Mouse (Mus musculus): Measurements from ENCODE around the gene Mybbp1a. TPM values are rescaled to one million over a fixed set of nuclear protein-coding genes. Genes with fewer than 3 reads are reported as not detected.
"Not testable (repeated sequence)": the region's sequence is repeated elsewhere in the genome, so short reads cannot be mapped to it uniquely, and the experiment has no call there.

Gene Mybbp1a
- polyA plus RNA-seq, 1 experiment from 2014 or later: 144 TPM

DNA sequence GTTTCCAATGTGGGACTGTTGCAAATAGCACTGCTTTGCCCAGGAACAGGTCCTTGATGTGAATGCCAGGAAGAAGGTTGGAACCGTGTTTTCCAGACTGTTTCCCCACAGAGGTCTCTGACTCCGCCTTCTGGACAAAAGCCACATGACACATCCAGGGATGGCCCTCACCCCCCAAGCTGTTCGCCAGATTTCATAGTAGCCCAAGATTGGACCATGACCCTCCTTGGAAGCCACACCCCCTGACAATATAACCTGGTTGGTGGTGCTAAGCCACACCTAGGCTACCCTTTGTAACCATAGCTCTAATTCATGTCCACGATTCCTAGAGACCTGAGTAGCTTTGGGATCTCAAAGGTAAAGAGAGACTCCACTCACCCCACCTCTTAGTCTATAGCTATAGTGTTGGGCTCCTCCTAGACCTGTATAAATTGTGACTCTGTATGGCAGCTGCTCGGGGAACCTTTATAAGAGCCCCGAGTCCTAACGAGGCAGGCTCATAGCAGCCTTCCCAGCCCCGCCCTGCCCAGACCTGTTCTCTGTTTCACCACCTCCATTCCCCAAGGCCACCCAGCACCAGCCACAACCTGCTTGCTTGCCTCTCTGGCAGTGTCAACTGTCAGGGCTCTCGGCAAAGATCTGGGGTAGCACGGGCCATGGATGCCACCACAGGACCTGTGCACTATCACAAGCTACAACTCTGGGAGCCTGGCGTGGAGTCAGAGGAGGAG is 6.0 kb upstream of the Mybbp1a start, which contains the start of gene Ggt6:
TSS of gene Ggt6 (plus strand) at position 564 of the 731 bp plus-strand sequence.
- peaks cover 12% of the 10 kb centered on the region; the same call in 1 of the 2 replicates for H3K4me1 ChIP-seq
- no peaks in the 10 kb centered on the region for H3K36me3 ChIP-seq
- H3K27me3 ChIP-seq (replicated peaks): no peaks in the 10 kb centered on the region
- peak within 1 kb of the TSS; percentile 32 for H3K4me2 ChIP-seq
- H3K27ac ChIP-seq: peak within 1 kb of the TSS; percentile 65
- no peak within 1 kb of the TSS for H3K9ac ChIP-seq
- H3K4me3 ChIP-seq (replicated peaks): 0 out of 2 replicates have a peak within 1 kb of the TSS, but pooled peaks have one; percentile 5
- H3K9me3 ChIP-seq: no peaks in the 10 kb centered on the region
- ATAC-seq (ENCODE audit: insufficient read depth, low FRiP score, low read depth): peak; percentile 80
- WGBS: 60% methylated on average over 11 of the region's 11 CpGs

DNA sequence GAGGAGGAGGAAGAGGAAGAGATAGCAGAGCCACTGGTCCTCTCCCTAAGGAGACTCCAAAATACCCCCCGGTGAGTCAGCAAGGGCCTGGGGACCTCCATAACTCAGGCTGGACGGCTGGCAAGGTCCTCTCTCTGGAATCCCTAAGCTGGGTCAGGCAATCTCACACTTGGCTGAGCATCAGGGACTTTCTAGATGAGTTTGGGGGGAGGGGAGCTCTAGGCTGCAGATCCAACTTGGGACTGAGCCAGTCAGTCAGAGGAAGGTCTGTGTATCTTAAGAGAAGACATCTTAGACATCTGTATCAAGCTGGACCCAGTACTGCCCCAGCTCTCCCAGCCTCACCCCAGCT is 5.5 kb upstream of the Mybbp1a start:
- Histone ChIP-seq H3K9me3 (no peaks in the 10 kb centered on the region), H3K27me3 (replicated peaks) (no peaks in the 10 kb centered on the region), H3K27ac (peak overlapping the region; percentile 65), H3K4me3 (replicated peaks) (0 out of 2 replicates have a peak overlapping the region, but pooled peaks have one; percentile 5), H3K4me2 (peak overlapping the region; percentile 32), H3K36me3 (no peaks in the 10 kb centered on the region), H3K4me1 (peaks cover 12% of the 10 kb centered on the region; the same call in 1 of the 2 replicates), H3K9ac (no peak overlapping the region)
- 51% methylated on average over 2 of the region's 2 CpGs for WGBS
- 0 out of 2 replicates have a peak, but pooled peaks have one; percentile 7 for ATAC-seq (ENCODE audit: insufficient read depth, low FRiP score, low read depth)

DNA sequence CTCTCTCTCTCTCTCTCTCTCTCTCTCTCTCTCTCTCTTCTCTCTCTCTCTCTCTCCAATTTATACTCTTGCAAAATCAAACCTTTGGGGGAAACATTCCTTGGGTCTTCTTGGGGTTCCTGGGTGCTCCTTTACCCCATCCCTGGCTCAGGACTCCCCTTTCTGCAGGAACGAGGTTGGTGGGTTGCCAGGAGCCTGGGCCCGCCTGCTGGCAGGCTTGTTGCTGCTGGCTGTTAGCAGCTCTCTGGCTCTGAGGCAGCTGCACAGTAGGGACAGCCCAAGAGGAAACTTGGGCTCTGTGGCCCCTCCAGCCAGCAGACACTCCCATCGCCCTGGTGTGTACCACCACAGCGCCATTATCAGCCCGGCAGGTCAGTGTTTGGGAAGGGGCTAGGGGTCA is 4.9 kb upstream of the Mybbp1a start:
- no peak overlapping the region for H3K4me3 ChIP-seq (replicated peaks)
- no peak overlapping the region for H3K27ac ChIP-seq
- peaks cover 12% of the 10 kb centered on the region; the same call in 1 of the 2 replicates for H3K4me1 ChIP-seq
- H3K36me3 ChIP-seq: no peaks in the 10 kb centered on the region
- no peak for ATAC-seq (ENCODE audit: insufficient read depth, low FRiP score, low read depth)
- no peaks in the 10 kb centered on the region for H3K27me3 ChIP-seq (replicated peaks)
- H3K9ac ChIP-seq: no peak overlapping the region
- no peaks in the 10 kb centered on the region for H3K9me3 ChIP-seq
- WGBS: 80% methylated on average over 5 of the region's 5 CpGs
- H3K4me2 ChIP-seq: no peak overlapping the region

DNA sequence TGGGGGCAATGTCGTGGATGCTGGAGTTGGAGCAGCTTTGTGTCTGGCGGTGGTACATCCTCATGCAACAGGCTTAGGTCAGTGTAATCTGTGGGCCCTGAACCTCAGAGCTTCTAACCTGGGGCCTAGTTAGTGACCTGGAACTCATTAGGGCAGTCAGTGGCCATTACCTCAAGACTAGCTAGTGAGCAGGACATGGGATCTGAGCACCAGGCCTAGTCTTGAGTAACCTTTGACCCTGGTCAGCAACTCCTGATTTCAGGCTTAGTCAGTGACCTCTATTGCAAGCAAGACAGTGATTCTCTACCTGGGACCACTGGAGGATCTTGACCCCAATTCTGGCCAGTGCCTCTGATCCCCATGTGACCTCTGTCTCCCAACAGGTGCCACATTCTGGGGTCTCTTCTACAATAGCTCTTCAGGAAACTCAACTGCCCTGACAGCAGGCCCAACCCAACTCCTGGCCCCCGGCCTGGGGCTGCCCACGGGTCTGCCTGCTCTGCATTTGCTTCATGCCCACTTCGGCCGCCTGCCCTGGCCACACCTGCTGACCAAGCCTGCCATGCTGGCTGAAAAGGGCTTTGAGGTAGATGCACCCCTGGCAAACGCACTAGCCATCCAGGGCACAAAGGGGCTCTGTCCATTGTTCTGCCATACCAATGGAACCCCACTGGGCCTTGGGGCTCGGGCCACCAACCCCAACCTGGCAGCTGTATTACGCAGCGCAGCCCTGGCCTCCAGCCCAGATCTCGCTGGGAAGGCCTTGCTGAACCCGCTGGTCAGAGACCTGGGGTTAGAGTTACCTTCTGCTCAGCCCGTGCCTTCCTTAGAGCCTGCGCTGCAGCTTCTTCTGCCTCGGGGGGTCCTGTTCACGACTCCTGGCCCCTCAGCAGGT is 4.2 kb upstream of the Mybbp1a start:
- Histone ChIP-seq H3K27ac (no peak overlapping the region), H3K4me1 (peaks cover 15% of the 10 kb centered on the region), H3K4me2 (no peak overlapping the region), H3K27me3 (replicated peaks) (no peaks in the 10 kb centered on the region), H3K9ac (no peak overlapping the region), H3K9me3 (no peaks in the 10 kb centered on the region), H3K4me3 (replicated peaks) (no peak overlapping the region), H3K36me3 (no peaks in the 10 kb centered on the region)
- 83% methylated on average over 16 of the region's 16 CpGs for WGBS
- ATAC-seq (ENCODE audit: insufficient read depth, low FRiP score, low read depth): no peak

DNA sequence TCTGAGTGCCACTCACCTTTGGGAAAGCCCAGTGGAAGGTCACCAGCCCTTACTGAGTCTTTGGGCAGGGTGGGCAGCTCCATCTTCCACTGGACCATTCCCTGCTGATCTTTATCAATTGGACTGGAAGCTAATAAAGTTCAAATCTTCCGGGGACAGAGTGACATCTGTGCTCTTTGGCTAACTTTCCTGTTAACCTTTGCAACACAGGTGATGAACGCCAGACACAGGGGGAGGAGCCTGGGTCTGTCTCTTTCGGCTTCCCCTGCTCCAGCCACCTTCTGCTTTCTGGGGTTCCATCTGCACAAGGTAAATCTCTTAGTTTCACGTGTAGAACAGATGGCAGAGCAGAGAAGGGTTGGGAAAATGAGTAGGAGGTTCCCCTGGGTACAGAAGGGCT is 2.7 kb upstream of the Mybbp1a start:
- Histone ChIP-seq H3K4me2 (no peak overlapping the region), H3K27ac (no peak overlapping the region), H3K9me3 (no peaks in the 10 kb centered on the region), H3K4me3 (replicated peaks) (no peak overlapping the region), H3K9ac (no peak overlapping the region), H3K27me3 (replicated peaks) (no peaks in the 10 kb centered on the region), H3K4me1 (peaks cover 21% of the 10 kb centered on the region), H3K36me3 (peaks cover 8% of the 10 kb centered on the region)
- no peak for ATAC-seq (ENCODE audit: insufficient read depth, low FRiP score, low read depth)
- 58% methylated on average over 4 of the region's 4 CpGs for WGBS

DNA sequence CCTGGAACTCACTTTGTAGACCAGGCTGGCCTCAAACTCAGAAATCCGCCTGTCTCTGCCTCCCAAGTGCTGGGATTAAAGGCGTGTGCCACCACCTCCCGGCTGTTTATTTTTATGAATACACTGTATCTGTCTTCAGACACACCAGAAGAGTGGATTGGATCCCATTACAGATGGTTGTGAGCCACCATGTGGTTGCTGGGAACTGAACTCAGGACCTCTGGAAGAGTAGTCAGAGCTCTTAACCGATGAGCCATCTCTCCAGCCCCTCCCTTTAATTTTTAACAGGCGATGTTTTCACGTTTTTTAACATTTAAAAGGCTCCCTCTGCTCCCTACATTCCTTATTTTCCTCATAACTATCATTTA is 574 bp upstream of the Mybbp1a start:
- Histone ChIP-seq H3K4me3 (replicated peaks) (peak overlapping the region; percentile 69), H3K4me1 (peaks cover 13% of the 10 kb centered on the region), H3K36me3 (peaks cover 29% of the 10 kb centered on the region), H3K27ac (peak overlapping the region; percentile 92), H3K4me2 (peak overlapping the region; percentile 76), H3K9ac (peak overlapping the region; percentile 58)
- H3K9me3 ChIP-seq; ATAC-seq (ENCODE audit: insufficient read depth, low FRiP score, low read depth); H3K27me3 ChIP-seq (replicated peaks): not testable (repeated sequence)
- 37% methylated on average over 6 of the region's 6 CpGs for WGBS

DNA sequence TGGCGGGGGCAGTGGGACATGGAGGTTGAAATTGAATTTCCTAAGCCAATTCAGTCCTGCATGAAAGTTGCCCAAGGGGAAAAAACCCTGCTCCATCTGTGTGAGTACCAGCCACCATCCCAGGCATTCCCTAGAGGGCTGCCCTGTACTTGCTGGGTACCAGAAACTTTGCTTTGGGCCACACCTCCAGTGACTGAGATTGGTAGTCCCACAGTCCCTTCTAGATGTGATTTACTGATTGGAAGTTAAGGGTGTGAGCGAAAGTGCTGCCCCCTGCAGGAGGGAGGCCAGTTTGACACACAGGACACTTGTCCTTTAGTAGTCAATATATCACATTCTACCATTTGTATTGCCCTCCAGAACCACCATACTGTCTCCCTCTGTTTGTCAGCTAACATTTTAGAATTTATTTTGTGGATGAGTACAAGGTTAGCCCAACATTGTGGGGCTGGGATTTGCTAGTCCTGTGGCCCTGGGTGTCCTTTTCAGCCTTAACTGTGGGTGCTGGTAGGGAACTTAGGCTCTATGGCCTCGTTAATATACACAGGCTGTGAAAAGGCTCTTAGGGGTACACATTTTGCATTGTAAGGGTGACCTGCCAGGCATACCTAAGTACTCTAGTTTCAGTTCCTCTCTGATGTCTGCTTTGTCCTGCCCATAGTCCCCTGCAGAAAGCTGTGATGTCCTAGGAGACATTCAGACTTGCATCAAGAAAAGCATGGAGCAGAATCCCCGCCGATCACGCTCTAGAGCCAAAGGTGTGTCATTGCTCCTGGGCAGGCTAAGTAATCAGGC is 5.4 kb downstream of the Mybbp1a start:
- Histone ChIP-seq H3K4me2 (no peak overlapping the region), H3K4me1 (peaks cover 9% of the 10 kb centered on the region; the same call in 1 of the 2 replicates), H3K9me3 (no peaks in the 10 kb centered on the region), H3K9ac (no peak overlapping the region), H3K36me3 (peaks cover 84% of the 10 kb centered on the region), H3K27ac (no peak overlapping the region), H3K4me3 (replicated peaks) (no peak overlapping the region), H3K27me3 (replicated peaks) (no peaks in the 10 kb centered on the region)
- ATAC-seq (ENCODE audit: insufficient read depth, low FRiP score, low read depth): no peak
- WGBS: 87% methylated on average over 6 of the region's 6 CpGs

DNA sequence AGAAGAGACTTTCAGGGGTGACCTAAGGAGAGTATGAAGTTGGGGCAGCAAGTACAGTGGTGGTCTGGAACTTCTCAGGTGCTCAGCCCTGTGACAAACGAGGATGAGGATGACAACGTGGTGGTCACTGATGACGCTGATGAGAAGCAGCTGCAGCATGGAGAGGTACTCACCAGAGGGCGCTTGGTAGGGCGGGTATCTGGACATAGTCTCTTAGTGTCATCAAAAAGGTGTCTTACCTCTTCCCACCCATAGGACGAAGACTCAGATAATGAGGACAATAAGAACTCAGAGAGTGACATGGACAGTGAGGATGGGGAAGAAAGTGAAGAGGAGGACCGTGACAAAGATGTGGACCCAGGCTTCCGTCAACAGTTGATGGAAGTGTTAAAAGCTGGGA is 6.3 kb downstream of the Mybbp1a start:
- WGBS: 82% methylated on average over 8 of the region's 8 CpGs
- Histone ChIP-seq H3K9me3 (no peaks in the 10 kb centered on the region), H3K9ac (no peak overlapping the region), H3K4me3 (replicated peaks) (no peak overlapping the region), H3K27me3 (replicated peaks) (no peaks in the 10 kb centered on the region), H3K4me1 (peaks cover 2% of the 10 kb centered on the region; the same call in 1 of the 2 replicates), H3K4me2 (no peak overlapping the region), H3K36me3 (peaks cover 90% of the 10 kb centered on the region), H3K27ac (no peak overlapping the region)
- ATAC-seq (ENCODE audit: insufficient read depth, low FRiP score, low read depth): no peak

DNA sequence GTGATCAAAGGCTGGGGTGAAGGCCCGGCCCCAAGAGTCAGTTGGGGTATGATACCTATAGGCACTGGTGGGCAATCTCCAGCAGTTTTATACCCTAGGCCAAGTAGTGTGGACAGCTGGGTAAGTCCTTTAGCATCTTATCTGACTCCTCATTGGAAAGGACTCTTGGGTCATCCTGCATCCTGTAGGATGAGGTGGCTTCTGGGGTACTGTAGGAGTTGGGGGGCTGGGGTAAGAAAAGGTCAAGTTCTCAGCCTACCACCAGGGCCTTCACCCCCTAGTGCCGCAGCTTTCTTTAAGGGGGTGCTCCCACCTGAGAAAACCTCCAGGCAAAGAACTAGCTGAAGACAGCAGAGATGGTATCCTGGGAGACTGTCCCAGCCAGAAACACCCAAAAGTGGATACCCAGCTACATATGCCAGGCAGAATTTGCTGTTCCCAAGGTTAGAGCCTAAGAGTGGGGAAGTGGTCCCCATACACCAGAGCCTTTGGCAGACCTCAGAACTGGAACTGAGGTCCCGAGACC is 11.0 kb downstream of the Mybbp1a start:
- Histone ChIP-seq H3K36me3 (peaks cover 47% of the 10 kb centered on the region), H3K4me1 (peaks cover 9% of the 10 kb centered on the region; the same call in 1 of the 2 replicates), H3K9ac (no peak overlapping the region), H3K4me3 (replicated peaks) (no peak overlapping the region), H3K4me2 (no peak overlapping the region), H3K27me3 (replicated peaks) (no peaks in the 10 kb centered on the region), H3K9me3 (no peaks in the 10 kb centered on the region), H3K27ac (no peak overlapping the region)
- WGBS: 80% methylated on average over 3 of the region's 3 CpGs
- ATAC-seq (ENCODE audit: insufficient read depth, low FRiP score, low read depth): no peak

DNA sequence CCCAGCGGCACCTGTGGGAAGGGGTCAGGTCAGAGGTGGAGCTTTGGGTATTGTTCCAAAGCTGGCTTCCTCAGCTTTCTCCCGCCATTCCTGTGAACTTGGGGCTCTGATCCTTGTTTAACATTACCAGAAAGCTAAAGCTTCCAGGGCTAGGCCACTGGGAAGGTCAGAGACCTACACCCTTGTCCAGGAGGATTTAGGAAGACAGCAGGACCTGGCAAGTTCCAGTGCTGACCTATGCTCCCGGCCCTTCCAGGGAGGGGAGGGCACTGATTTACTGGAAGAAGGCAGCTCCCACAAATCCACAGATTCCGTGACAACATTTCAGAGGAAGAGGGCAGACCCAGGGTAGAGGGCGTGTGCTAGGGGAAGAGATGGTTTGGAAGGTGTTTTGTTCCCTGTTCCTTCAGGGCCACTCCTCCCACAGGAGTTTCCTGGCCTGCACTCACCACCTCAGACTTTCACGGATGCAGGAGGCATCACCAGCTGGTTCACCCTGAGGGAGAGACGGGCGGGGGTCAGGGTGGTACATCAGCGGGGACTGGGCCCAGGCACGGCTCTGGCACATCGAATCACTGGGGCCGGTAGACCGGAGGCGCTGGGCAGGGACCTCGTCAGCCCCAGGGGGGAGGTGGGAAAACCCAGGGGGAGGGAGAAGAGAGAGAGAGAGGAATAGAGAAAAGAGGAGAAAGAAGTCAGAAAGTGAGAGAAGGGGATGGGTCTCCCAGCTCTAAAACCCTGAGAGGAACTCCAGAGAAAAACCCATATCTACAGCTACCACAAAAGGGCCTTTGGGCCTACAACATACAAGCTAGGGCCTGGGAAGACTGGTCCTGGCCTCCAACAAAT is 12.2 kb downstream of the Mybbp1a start:
- no peak overlapping the region for H3K9ac ChIP-seq
- no peak overlapping the region for H3K27ac ChIP-seq
- ATAC-seq (ENCODE audit: insufficient read depth, low FRiP score, low read depth): no peak
- H3K4me3 ChIP-seq (replicated peaks): no peak overlapping the region
- no peak overlapping the region for H3K4me2 ChIP-seq
- no peaks in the 10 kb centered on the region for H3K27me3 ChIP-seq (replicated peaks)
- no peaks in the 10 kb centered on the region for H3K9me3 ChIP-seq
- H3K4me1 ChIP-seq: peaks cover 12% of the 10 kb centered on the region; the same call in 1 of the 2 replicates
- 57% methylated on average over 15 of the region's 15 CpGs for WGBS
- H3K36me3 ChIP-seq: peaks cover 36% of the 10 kb centered on the region

Data from stomach, embryonic 15.5 days (tissue).